Mouse (Mus musculus) kidney, adult 9 months (tissue): ENCODE results near the gene Wdr31.

Experiments used
- DNase-seq: peaks from one replicate; pipeline ENCODE4 v3.0.0; 2022

The Wdr31 gene

GRCm38 (mm10) chr4:62470598-62471051, at the start of gene Wdr31:
Gene Wdr31 (minus strand): TSS chr4:62470896.
- DNase-seq: peak; percentile 81

- peak; percentile 95 for DNase-seq
These were observed 49.1 kb upstream of the Wdr31 start, which contains the start of gene Alad for GRCm38 (mm10) chr4:62519849-62520233. Gene Alad (minus strand): TSS chr4:62519918.

GRCm38 (mm10) chr4:62519122-62519848, 48.6 kb upstream of the Wdr31 start:
- no peak for DNase-seq

GRCm38 (mm10) chr4:62518416-62519121, 47.9 kb upstream of the Wdr31 start:
- DNase-seq: peak; percentile 82

- DNase-seq: no peak
These were observed 47.1 kb upstream of the Wdr31 start for GRCm38 (mm10) chr4:62517538-62518415.

GRCm38 (mm10) chr4:62517046-62517445, 46.4 kb upstream of the Wdr31 start:
- no peak for DNase-seq

- no peak for DNase-seq
These were observed 45.9 kb upstream of the Wdr31 start for GRCm38 (mm10) chr4:62516579-62516978.

- DNase-seq: peak; percentile 79
These were observed 45.4 kb upstream of the Wdr31 start for GRCm38 (mm10) chr4:62516079-62516478.

- DNase-seq: no peak
These were observed 44.8 kb upstream of the Wdr31 start for GRCm38 (mm10) chr4:62515490-62515889.

GRCm38 (mm10) chr4:62514995-62515394, 44.3 kb upstream of the Wdr31 start:
- no peak for DNase-seq

GRCm38 (mm10) chr4:62513998-62514506, 43.4 kb upstream of the Wdr31 start:
- no peak for DNase-seq

- DNase-seq: peak; percentile 90
These were observed 39.2 kb upstream of the Wdr31 start for GRCm38 (mm10) chr4:62509946-62510345.

- peak; percentile 42 for DNase-seq
These were observed 38.1 kb upstream of the Wdr31 start for GRCm38 (mm10) chr4:62508839-62509238.

- DNase-seq: peak; percentile 72
These were observed 36.1 kb upstream of the Wdr31 start for GRCm38 (mm10) chr4:62506798-62507197.

GRCm38 (mm10) chr4:62505991-62506390, 35.3 kb upstream of the Wdr31 start:
- peak; percentile 42 for DNase-seq

- no peak for DNase-seq
These were observed 32.8 kb upstream of the Wdr31 start, which contains the start of gene Hdhd3 for GRCm38 (mm10) chr4:62503374-62503970. Gene Hdhd3 (minus strand): TSS chr4:62503467.

GRCm38 (mm10) chr4:62502969-62503368, 32.3 kb upstream of the Wdr31 start:
- peak; percentile 79 for DNase-seq

GRCm38 (mm10) chr4:62501964-62502732, 31.5 kb upstream of the Wdr31 start:
- DNase-seq: peak; percentile 96

- DNase-seq: no peak
These were observed 30.8 kb upstream of the Wdr31 start for GRCm38 (mm10) chr4:62501534-62501933.

- DNase-seq: no peak
These were observed 30.1 kb upstream of the Wdr31 start for GRCm38 (mm10) chr4:62500799-62501198.

GRCm38 (mm10) chr4:62496815-62497214, 26.1 kb upstream of the Wdr31 start:
- peak; percentile 81 for DNase-seq

- DNase-seq: peak; percentile 93
These were observed 25.2 kb upstream of the Wdr31 start for GRCm38 (mm10) chr4:62495946-62496345.
